Mouse (Mus musculus) liver, adult 2 months (tissue): Measurements from ENCODE around the gene Sipa1l3.

ENCODE experiments used
- CTCF ChIP-seq: fragments of 200-500 bp; IDR thresholded peaks from 2 replicates; pipeline ENCODE4 v1.5.1; 2011; ENCODE audit warnings: low read depth, low read length, control low read depth
- POLR2A ChIP-seq: fragments of 200-500 bp; IDR thresholded peaks from 2 replicates; pipeline ENCODE4 v1.6.1; 2011; ENCODE audit warnings: low read length, control low read depth; ENCODE audit not compliant: insufficient read depth; ENCODE audit errors: extremely low read depth

DNA sequence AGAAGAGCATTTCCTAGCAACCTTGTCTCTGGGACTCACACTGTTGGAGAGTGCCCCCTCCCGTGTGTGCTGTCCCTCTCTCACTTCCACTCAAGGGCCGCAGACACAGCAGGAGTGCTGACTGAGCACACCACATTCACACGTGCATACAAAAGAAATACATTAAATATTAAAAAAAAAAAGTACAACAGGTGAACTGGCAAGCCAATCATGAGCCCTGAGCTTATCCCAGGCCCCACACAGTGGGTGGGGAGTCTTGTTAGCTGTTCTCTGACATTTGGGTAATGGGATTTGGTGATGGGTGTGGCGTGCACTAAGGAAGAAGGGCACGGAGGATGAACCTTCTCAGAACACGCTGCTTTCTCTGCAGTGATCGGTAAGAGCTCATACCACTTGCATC lies 215.8 kb downstream of the Sipa1l3 start:
- TF ChIP-seq CTCF, result no peak
- TF ChIP-seq POLR2A, result no peak
